Mouse (Mus musculus) spleen, adult 2 months (tissue): ENCODE results near the gene Shank3. TPM values are rescaled to one million over a fixed set of nuclear protein-coding genes. Genes with fewer than 3 reads are reported as not detected.

Experiments
- DNase-seq, 2 experiments: peaks; one replicate each; pipeline versions ENCODE4 v3.0.0 to v3.0.0-alpha.2; 2012 to 2021; ENCODE audit warnings: low spot score in 2 of 2, low read depth in 1 of 2
- H3K27ac ChIP-seq: fragments of 200-500 bp; 2 replicates; pipeline ENCODE4 v1.5.1; 2012; ENCODE audit warnings: low read length, inconsistent platforms; ENCODE audit not compliant: insufficient read depth
- H3K27me3 ChIP-seq: fragments of 200-500 bp; 2 replicates; pipeline ENCODE4 v1.6.1; 2012; ENCODE audit warnings: mild to moderate bottlenecking, moderate library complexity, low read length, inconsistent platforms; ENCODE audit not compliant: control insufficient read depth, insufficient read depth
- H3K36me3 ChIP-seq: fragments of 200-500 bp; 2 replicates; pipeline ENCODE4 v1.6.1; 2012; ENCODE audit warnings: mild to moderate bottlenecking, low read length, inconsistent platforms; ENCODE audit not compliant: control insufficient read depth, insufficient read depth
- H3K4me1 ChIP-seq: fragments of 200-500 bp; 2 replicates; pipeline ENCODE4 v1.6.1; 2011; ENCODE audit warnings: inconsistent platforms; ENCODE audit not compliant: control insufficient read depth, insufficient read depth, insufficient read length
- H3K4me3 ChIP-seq: fragments of 200-500 bp; 2 replicates; pipeline ENCODE4 v1.5.1; 2011; ENCODE audit warnings: mild to moderate bottlenecking, inconsistent platforms; ENCODE audit not compliant: insufficient read depth, insufficient read length; ENCODE audit errors: extremely low read depth
- CTCF ChIP-seq: fragments of 200-500 bp; IDR thresholded peaks from 2 replicates; pipeline ENCODE4 v1.5.1; 2011; ENCODE audit warnings: mild to moderate bottlenecking, inconsistent platforms; ENCODE audit not compliant: insufficient read depth, insufficient read length, insufficient replicate concordance; ENCODE audit errors: extremely low read depth
- POLR2A ChIP-seq: fragments of 200-500 bp; IDR thresholded peaks from 2 replicates; pipeline ENCODE4 v1.6.1; 2011; ENCODE audit warnings: low read depth, low read length, inconsistent platforms
- WGBS: fragments of 180-500 bp; shearing (Covaris S2); methylation state at CpG from one replicate; pipeline ENCODE4 v1.1.7; 2018; 5-methylcytosine and 5-hydroxymethylcytosine counted together
- polyA plus RNA-seq: library from polyadenylated mRNA; depleted of rRNA; stranded (reverse); fragments of >200 nt; gene quantifications from 2 replicates; pipeline ENCODE4 v1.2.3, GENCODE M21; 2012

The Shank3 gene
- polyA plus RNA-seq, 1 experiment: 24.6 TPM

DNA sequence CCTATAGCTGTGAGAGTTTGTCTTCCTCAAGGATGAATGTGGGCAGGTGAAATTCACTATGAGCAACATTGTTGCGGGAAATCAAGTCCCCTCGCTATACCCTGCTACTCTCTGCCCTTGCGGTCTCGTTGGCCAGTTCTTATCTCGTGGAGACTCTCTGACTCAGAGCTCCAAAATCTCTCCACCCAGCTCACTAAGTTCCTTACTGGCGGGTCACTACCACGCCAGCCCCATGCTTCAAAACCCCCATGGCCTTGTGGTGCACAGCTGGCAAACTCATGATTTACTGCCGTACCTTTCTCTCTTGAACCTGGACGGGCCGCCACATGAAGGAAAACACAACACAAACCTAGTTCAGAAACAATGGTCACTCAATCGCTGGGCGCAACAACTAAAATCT, 11.2 kb upstream of the Shank3 start:
- H3K4me3 ChIP-seq: no peak overlapping the region; the same call in 1 of the 2 replicates
- H3K27ac ChIP-seq: no peak overlapping the region
- WGBS: 83% methylated on average over 12 of the region's 12 CpGs
- TF ChIP-seq POLR2A (no peak), CTCF (no peak)
- no peak for DNase-seq
- no peaks in the 10 kb centered on the region for H3K4me1 ChIP-seq
- no peaks in the 10 kb centered on the region for H3K27me3 ChIP-seq
- H3K36me3 ChIP-seq: no peaks in the 10 kb centered on the region

DNA sequence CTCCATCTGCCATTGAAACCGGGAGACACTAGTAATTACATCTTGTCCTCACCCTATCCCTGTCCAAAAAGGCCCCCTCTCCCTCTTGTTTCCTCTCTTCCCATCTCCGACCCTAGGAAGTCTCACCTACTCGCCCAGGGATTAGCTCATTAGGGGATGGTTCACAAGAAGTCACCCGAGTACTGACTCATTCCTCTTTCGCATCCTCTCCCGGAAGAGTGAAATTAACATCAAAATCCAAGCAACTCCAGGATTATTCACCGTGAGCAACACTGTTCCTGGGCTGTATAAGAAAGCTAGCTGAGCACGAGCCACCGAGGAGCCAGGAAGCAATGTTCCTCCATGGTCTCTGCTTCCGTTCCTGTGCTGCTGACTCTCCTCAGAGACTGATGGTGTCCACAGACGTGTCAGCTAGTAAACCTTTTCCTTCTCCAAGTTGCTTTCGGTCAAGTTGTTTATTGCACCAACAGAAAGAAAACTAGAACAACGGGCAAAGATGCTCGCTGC, 10.8 kb upstream of the Shank3 start:
- Histone ChIP-seq H3K36me3 (no peaks in the 10 kb centered on the region), H3K4me3 (no peak overlapping the region), H3K27ac (no peak overlapping the region), H3K27me3 (no peaks in the 10 kb centered on the region), H3K4me1 (no peaks in the 10 kb centered on the region)
- no peak for TF ChIP-seq CTCF
- no peak for TF ChIP-seq POLR2A
- 72% methylated on average over 14 of the region's 14 CpGs for WGBS
- no peak for DNase-seq

DNA sequence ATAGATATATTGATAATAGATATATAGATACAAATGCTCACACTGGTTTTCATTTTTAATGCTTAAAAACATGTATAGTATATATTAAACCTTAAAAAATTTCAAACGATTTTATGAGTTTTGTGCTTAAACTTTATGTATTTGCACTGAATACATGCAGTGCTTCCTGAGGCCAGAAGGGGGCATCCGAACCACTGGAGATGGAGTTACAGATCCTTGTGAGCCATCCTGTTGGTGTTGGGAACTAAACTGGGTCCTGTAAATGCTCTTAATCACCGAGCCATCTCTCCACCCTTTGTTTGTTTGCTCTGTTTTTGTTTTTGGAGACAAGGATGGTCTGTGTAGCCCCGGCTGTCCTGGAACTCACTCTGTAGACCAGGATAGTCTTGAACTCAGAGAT, 4.5 kb upstream of the Shank3 start:
- no peak for DNase-seq
- Histone ChIP-seq H3K4me1 (peaks cover 3% of the 10 kb centered on the region; the same call in 1 of the 2 replicates), H3K27me3 (peaks cover 12% of the 10 kb centered on the region), H3K27ac (no peak overlapping the region), H3K4me3 (no peak overlapping the region), H3K36me3 (no peaks in the 10 kb centered on the region)
- TF ChIP-seq CTCF: peak; percentile 30; the same call in 1 of the 2 replicates
- no peak for TF ChIP-seq POLR2A
- 75% methylated on average over 4 of the region's 4 CpGs for WGBS

DNA sequence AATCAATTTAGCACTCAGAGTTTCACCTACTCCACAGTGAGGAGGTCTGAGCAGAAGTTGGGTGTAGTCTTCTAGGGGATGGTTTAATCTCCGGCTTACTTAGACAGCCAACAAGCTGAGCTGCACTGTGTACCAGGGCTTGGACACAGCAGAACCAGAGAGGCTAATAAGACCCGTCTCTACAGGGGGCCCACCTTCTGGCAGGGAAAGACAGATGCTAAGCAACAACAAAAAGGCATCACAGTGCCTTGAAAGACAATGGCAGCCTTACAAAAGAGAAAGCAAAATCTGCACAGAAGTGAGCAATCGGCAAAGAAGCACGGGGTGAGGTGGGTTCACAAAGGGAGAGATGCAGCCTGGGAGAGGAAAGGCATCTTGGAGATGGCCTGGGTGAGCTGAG, 3.3 kb upstream of the Shank3 start:
- TF ChIP-seq POLR2A (no peak), CTCF (no peak)
- Histone ChIP-seq H3K27ac (no peak overlapping the region), H3K27me3 (peaks cover 16% of the 10 kb centered on the region), H3K4me1 (peaks cover 3% of the 10 kb centered on the region; the same call in 1 of the 2 replicates), H3K4me3 (no peak overlapping the region), H3K36me3 (no peaks in the 10 kb centered on the region)
- no peak for DNase-seq
- WGBS: 73% methylated on average over 4 of the region's 4 CpGs

DNA sequence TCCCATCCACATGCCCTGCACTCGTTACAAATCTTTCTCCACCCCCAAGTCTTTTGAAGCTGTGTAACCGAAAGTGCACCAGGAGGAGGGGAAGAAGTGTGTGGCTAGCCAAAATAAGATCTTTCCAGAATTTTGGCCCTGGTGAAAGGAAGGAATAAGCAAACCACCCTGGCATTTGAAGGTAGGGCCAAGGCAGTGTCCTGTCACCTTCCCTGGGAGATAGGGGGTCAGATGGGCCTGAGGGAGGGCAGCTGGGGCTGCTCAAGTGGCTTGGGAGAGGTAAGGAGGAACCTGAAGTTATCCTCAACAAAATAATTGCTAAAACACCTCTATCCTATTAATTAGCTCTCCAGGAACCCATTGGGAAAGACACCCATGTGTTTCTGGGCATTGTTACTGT, 2.6 kb upstream of the Shank3 start:
- Histone ChIP-seq H3K4me1 (peaks cover 3% of the 10 kb centered on the region; the same call in 1 of the 2 replicates), H3K27ac (no peak overlapping the region), H3K4me3 (no peak overlapping the region), H3K27me3 (peaks cover 16% of the 10 kb centered on the region), H3K36me3 (no peaks in the 10 kb centered on the region)
- DNase-seq: no peak
- TF ChIP-seq POLR2A: no peak
- no peak for TF ChIP-seq CTCF
- 53% methylated on average over 2 of the region's 2 CpGs for WGBS

DNA sequence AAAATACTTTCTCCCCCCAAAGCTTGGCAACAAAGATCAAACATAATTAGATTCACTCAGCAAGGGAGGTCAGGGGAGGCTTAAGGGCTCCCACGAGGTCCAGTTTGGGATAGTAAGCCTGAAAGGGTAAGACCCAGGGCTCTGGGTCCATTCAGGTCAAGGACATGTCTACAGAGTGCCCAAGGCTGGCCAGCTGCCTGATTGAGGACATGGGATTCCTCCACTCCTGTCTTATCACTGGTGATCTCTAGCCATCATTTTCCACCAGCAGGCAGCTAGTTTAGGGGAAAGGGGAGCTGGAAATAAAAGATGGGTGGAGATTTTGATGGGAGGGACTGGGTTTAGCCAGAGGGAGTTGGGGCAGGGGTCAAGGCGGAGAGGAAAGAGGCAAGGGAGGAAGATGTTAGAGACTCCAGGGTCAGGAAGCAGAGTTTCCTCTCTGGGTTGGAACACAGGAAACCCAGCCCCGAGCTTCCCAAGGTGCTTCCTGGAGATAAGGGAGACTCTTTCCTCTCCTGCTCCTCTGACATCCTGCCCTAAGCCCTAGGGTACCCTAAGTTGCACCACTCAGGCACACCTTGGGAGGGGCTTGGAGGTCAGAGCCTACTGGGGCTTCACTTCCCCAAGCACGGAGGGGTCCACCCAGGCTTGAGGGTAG, 1.9 kb upstream of the Shank3 start:
- no peak for DNase-seq
- Histone ChIP-seq H3K27me3 (peaks cover 16% of the 10 kb centered on the region), H3K4me1 (peaks cover 3% of the 10 kb centered on the region; the same call in 1 of the 2 replicates), H3K36me3 (no peaks in the 10 kb centered on the region), H3K4me3 (no peak overlapping the region), H3K27ac (no peak overlapping the region)
- no peak for TF ChIP-seq POLR2A
- TF ChIP-seq CTCF: no peak
- WGBS: 21% methylated on average over 4 of the region's 4 CpGs

DNA sequence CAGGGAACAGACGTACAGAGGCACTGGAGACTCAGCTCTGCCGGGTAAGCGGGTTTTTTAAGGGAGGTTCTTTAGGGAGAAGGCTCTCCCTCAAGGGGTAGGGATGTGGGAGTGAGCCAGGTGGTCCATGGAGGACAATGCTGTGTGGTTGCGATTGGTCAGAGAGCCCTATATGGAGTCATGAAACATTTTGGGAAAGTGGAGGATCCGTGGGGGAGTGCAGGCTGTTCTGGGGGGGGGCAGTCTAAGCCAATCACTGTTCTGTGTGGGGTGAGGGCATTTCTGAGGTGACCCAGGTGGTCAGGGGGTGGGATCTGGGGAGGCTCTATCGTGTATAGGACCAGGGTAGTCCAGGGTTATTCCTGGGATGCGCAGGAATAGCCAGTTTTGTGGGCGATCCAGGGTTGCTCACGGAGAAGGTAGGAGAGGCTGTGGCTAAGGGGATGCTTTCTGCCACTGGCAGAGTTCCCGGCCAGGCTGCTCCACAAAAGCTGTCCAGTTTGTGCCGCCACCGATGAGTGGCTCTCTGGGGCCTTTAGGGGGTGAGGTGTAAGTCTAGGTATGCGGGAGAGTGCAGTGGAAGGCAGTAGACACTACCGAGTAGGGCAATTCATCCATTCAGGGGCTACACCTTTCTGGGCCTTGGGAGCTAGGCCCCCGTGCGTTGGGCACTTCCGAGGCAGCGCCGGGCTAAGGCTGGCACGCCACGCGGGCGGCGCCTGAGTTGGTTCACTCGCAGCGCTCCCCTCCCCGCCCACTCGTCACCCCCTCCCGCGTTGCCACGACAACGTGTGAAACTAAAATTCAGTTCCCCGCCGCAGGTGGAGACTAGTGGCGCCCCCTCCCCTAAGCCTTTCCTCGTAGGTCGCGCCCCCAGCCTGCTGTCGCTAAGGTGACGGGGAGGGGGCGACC, 1.1 kb upstream of the Shank3 start:
- H3K27me3 ChIP-seq: peaks cover 16% of the 10 kb centered on the region
- H3K4me1 ChIP-seq: peaks cover 3% of the 10 kb centered on the region; the same call in 1 of the 2 replicates
- TF ChIP-seq CTCF (no peak), POLR2A (no peak)

More for the DNA sequence above, 1.1 kb upstream of the Shank3 start:
- Histone ChIP-seq H3K36me3 (no peaks in the 10 kb centered on the region), H3K27ac (peak overlapping the region; percentile 43), H3K4me3 (peak overlapping the region; percentile 41; the same call in 1 of the 2 replicates)
- DNase-seq: no peak
- whole genome bisulfite sequencing: 4% methylated on average over 41 of the region's 41 CpGs
